Mouse (Mus musculus): ENCODE measurements around the gene Nav1.
"Not testable (repeated sequence)": the region's sequence is repeated elsewhere in the genome, so short reads cannot be mapped to it uniquely, and the experiment has no call there.

Nav1 gene

GRCm38 (mm10) chr1:135490931-135491666 lies 116.0 kb downstream of the Nav1 start:
- in situ Hi-C loops (cut with MboI, MseI), result loop anchor here (10.0 kb wide), 1 partner anchor 1014 kb away; no protein-coding TSS in a partner anchor

DNA sequence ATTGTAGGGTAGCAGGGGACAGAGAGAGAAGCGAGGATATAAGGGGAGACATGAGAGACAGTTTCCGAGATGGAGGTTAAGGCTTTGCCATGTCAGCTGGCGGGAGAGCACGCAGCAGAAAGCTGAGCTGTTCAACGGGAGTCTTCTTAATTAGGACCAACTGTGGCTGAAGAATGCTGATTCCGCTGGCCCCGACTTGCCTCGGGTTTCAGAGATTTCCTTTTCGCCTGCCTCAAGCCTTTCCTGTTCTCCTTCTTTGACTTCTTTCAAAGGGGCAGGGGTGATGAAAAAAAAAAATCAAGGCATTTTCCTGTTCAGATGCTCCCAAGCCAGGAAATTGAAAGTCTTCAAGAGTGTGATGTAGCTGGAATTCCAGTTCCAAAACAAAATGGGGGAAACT lies 118.2 kb downstream of the Nav1 start:
- in situ Hi-C loops (cut with MboI, MseI), result no loop called here

DNA sequence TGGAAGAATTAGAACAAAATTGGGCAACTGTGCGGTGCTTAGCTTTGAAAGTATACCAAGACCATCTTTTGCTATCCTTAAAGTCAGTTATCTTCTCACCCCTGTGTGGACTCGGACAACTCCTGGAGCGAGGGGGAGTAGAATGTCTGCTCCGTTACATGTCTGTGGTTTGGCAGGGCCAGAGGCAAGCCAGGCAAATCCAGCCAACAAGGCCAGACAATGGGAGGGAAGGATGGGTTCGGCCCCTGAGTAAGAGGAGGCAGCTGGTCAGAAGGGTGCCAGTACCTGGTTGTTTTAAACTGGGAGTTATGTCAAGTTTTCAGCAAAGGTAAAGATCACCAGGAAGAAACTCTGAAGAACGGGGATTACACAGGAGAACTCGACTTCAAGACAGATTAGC lies 121.9 kb downstream of the Nav1 start:
- in situ Hi-C loops (cut with MboI, MseI), result no loop called here

DNA sequence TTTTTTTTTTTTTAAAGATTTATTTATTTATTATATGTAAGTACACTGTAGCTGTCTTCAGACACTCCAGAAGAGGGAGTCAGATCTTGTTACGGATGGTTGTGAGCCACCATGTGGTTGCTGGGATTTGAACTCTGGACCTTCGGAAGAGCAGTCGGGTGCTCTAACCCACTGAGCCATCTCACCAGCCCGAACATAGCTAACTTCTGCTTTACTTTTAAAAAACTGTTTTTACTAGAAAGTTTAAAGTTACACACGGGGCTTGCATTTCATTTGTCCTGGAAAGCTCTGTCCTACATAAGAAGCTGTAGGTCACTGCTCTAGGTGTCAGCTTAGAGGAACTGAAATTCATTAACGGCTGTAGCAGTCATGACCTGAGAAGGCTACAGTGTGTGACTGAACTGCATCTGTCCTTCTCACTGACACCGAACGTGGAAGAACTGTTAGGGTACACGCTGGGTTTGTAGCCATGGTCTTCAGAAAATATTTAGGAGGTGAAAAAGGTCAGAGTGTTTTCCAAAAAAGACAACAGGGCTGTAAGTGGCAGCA lies 122.5 kb downstream of the Nav1 start:
- in situ Hi-C loops (cut with MboI, MseI), result not testable (repeated sequence)

GRCm38 (mm10) chr1:135483971-135484370 lies 123.1 kb downstream of the Nav1 start:
- in situ Hi-C loops (cut with MboI, MseI), result no loop called here

- in situ Hi-C loops (cut with MboI, MseI), result no loop called here
Measured at GRCm38 (mm10) chr1:135482666-135483065, 124.4 kb downstream of the Nav1 start.

DNA sequence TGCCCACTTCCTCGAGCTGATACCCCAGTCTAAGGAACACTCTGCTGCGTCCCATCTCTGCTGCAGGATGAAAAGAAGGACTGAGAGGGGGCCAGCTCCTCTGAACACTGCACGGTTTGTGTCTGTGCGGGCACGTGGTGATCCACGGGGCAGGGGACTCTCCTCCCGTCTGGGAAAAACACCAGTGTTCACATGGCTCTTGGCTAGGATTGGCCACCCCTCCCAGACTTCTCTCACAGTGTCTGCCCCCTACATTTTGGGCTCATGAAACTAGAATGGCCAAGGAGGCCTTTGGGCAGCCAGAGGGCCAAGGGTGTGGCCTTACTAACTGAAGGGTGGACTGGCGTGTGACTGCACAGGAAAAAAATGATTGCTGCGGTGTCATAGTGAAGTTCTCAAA lies 125.4 kb downstream of the Nav1 start:
- in situ Hi-C loops (cut with MboI, MseI), result no loop called here

- in situ Hi-C loops (cut with MboI, MseI), result no loop called here
Measured at GRCm38 (mm10) chr1:135480815-135481214, 126.3 kb downstream of the Nav1 start.

DNA sequence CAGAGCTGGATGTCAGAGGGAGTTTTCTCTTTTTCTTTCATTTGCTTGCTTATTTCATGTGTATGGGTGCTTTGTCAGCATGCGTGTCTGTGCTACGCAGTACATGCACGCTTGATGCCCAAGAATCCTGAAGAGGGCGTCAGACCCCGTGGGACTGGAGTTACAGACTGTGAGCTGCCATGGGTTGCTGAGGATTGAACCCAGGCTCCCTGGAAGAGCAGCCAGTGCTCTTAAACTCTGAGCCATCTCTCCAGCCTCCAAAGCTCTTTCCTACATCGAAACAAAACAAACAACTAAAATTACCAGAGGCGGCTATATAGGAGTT lies 131.6 kb downstream of the Nav1 start:
- in situ Hi-C loops (cut with MboI, MseI), result no loop called here

GRCm38 (mm10) chr1:135474861-135475570 lies 132.1 kb downstream of the Nav1 start:
- in situ Hi-C loops (cut with MboI, MseI), result no loop called here

GRCm38 (mm10) chr1:135472536-135472935 lies 134.6 kb downstream of the Nav1 start:
- in situ Hi-C loops (cut with MboI, MseI), result no loop called here

- in situ Hi-C loops (cut with MboI, MseI), result no loop called here
Measured at GRCm38 (mm10) chr1:135471742-135472141, 135.4 kb downstream of the Nav1 start.

GRCm38 (mm10) chr1:135470546-135470945 lies 136.5 kb downstream of the Nav1 start:
- in situ Hi-C loops (cut with MboI, MseI), result no loop called here

DNA sequence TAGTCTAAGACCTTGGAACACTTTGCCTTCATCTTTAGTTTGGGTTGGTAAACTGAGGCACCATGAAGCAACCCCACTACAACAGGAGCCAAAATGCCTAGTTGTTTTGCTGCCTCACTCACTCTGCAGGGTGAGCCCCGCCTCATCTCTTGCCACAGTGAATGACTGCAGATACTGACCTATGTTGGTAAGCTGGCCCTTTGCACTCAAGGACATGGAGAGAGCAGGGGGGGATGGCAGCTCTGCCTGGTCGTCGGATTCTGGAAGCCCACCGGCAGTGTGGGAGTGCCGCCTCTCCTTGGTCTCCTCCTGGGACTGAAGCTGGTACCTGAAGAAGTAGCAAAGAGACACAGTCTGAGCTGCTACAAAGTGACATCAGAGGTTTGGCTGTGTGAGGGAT lies 139.6 kb downstream of the Nav1 start:
- in situ Hi-C loops (cut with MboI, MseI), result no loop called here

- in situ Hi-C loops (cut with MboI, MseI), result no loop called here
Measured at GRCm38 (mm10) chr1:135466935-135467334, 140.2 kb downstream of the Nav1 start.

GRCm38 (mm10) chr1:135465734-135466133 lies 141.4 kb downstream of the Nav1 start:
- in situ Hi-C loops (cut with MboI, MseI), result no loop called here

GRCm38 (mm10) chr1:135462736-135463135 lies 144.4 kb downstream of the Nav1 start:
- in situ Hi-C loops (cut with MboI, MseI), result no loop called here

- in situ Hi-C loops (cut with MboI, MseI), result no loop called here
Measured at GRCm38 (mm10) chr1:135462304-135462703, 144.8 kb downstream of the Nav1 start.

DNA sequence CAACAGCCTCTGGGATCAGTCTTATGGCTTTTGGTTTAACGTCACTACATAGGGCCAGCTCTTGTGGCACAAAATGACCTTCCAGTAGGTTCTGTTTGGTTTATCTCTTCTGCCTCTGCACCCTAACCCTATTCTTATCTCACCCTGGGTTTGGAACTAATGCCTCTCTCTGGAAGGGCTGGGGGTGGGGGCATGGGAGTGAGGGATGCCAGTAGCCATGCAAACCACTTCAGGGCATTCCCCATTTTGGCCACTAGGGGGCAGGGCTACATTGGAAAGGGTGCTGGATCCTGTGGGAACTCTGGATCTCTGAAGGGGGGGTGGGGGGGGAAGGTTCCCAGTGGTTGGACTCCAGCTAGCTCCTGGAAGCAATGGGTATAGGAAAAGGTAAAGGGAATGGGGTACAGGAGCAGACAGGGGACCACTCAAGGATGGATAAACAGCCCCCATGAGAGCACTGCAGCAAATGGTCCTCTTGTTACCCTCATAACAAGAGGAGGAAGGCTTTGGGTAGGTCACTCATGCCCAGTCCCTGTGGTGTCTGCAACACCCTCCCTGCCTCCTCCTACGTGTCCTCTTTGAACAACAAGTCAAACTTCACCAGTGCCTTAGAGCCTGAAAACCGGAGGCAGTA lies 145.9 kb downstream of the Nav1 start:
- in situ Hi-C loops (cut with MboI, MseI), result no loop called here

DNA sequence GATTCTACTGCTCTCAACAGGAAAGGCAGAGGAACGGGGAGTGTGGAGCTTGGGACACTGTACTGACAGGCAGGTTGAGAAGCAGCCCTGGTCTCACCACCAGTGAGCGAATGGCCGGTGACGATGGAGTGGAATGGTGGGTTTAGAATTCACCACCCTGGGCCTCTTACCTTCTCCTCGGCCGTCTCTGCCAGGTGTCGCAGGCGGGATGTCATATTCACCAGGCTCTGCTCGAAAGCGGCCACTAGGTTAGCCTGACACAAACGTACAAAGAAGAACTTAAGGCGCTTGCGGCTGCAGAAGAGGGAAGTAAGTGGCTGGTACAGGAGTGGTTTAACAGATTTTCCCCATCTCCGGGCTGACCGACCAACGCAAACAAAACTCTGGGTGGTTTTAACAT lies 146.6 kb downstream of the Nav1 start:
- in situ Hi-C loops (cut with MboI, MseI), result no loop called here

DNA sequence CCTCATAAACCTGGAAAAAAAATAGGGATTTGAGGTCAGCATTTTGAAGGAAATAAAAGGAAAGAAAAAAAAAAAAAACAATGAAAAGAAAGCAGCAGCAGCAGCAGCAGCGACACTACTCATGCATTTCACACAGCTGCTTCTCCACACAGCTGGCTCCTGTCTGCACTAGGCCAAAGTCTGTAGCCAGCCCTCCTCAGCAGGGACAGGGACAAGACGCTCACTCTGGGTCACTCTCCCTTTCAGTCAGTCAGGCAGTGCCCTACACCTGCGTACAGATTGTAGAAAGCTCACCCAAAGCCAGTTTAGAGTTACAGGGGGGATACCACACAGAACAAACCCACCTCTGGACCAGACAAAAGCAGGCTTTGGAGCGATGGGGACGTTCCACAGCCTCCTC lies 149.2 kb downstream of the Nav1 start:
- in situ Hi-C loops (cut with MboI, MseI), result no loop called here

DNA sequence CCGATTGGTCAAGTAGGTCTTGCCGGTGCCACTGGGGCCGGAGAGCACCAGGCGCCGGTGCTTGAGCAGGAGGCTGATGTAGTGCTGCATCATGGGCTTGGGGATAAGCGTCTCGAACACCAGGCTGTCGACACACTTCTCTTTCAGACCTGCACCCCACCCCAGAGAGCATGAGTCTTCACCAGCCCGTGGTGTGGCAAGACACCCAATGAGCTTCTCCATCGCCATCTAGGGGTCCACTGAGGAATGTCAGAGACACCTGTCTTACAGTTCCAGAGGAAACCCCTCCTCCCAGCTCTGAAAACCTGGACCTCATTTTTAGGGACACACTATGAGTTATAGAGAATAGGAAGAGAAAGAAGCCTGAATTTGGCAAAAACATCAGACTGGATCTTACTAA lies 154.8 kb downstream of the Nav1 start:
- in situ Hi-C loops (cut with MboI, MseI), result no loop called here

DNA sequence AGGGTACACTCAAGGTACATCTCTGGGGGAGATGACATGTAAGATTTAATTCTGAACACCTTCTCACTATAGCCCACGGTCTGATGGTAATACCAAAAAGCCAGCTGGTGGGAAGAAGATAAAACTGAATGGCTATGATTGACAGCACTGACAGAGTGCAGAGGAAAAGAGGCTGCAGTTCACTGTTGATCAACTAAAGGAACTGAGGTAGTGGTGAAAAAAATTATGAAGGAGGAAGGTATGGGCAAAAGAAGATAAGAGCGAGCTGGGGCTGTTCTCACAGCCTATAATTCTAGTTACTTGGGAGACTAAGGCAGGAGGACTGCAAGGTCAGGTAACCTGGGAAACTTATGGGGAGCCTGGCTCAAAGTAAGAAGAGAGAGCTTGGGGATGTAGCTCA lies 155.7 kb downstream of the Nav1 start:
- in situ Hi-C loops (cut with MboI, MseI), result no loop called here

All from T-helper 1 cell (primary cell).